Comparison of ENCODE assay signal across 7 mouse cellular contexts in genomic region chr1:180283813-180284768, GRCm38 (mm10). TPM values are rescaled to one million over a fixed set of nuclear protein-coding genes. Genes with fewer than 3 reads are reported as not detected.
A peak's percentile ranks its signal among the peaks of the same experiment; 100 is the strongest.
DNase-seq lines count a peak whose midpoint lies in the region; ATAC-seq lines count a peak whose summit lies in the region.

No protein-coding gene starts in this region.

- ATAC-seq in embryonic facial prominence, embryonic 15.5 days (ENCODE audit: insufficient number of reproducible peaks, low FRiP score, low TSS enrichment, low read depth), result peak; percentile 23; the same call in 1 of the 2 replicates
- ATAC-seq in neural tube, embryonic 11.5 days (ENCODE audit: insufficient read depth, low FRiP score, low TSS enrichment), result peak; percentile 41; the same call in 1 of the 2 replicates

- WGBS in embryonic facial prominence, embryonic 15.5 days, result 25% methylated on average over 16 of the region's 16 CpGs
- WGBS in neural tube, embryonic 11.5 days, result 25% methylated on average over 16 of the region's 16 CpGs

- peak overlapping the region; percentile 34; the same call in 1 of the 2 replicates for H3K27ac ChIP-seq in embryonic facial prominence, embryonic 15.5 days (replicated peaks)
- H3K27ac ChIP-seq in neural tube, embryonic 11.5 days (ENCODE audit: low read depth, low read length), result 0 out of 2 replicates have a peak overlapping the region, but pooled peaks have one; percentile 44

- peaks cover 34% of the 10 kb centered on the region for H3K4me1 ChIP-seq in embryonic facial prominence, embryonic 15.5 days
- peaks cover 7% of the 10 kb centered on the region for H3K4me1 ChIP-seq in neural tube, embryonic 11.5 days (ENCODE audit: control insufficient read depth, insufficient read depth, low read length)

- no peaks in the 10 kb centered on the region for H3K27me3 ChIP-seq in embryonic facial prominence, embryonic 15.5 days
- no peaks in the 10 kb centered on the region for H3K27me3 ChIP-seq in neural tube, embryonic 11.5 days (ENCODE audit: control insufficient read depth, insufficient read depth, low read length)

- H3K9ac ChIP-seq in embryonic facial prominence, embryonic 15.5 days, result no peak overlapping the region
- peak overlapping the region; percentile 37 for H3K9ac ChIP-seq in neural tube, embryonic 11.5 days (ENCODE audit: low read length)

- no peak overlapping the region for H3K4me3 ChIP-seq in embryonic facial prominence, embryonic 15.5 days (replicated peaks)
- no peak overlapping the region for H3K4me3 ChIP-seq in neural tube, embryonic 11.5 days (ENCODE audit: low read depth, low read length)

- H3K4me2 ChIP-seq in embryonic facial prominence, embryonic 15.5 days (replicated peaks), result 0 out of 2 replicates have a peak overlapping the region, but pooled peaks have one; percentile 15
- no peak overlapping the region for H3K4me2 ChIP-seq in neural tube, embryonic 11.5 days (ENCODE audit: low read depth)

- H3K9me3 ChIP-seq in embryonic facial prominence, embryonic 15.5 days (replicated peaks), result no peaks in the 10 kb centered on the region
- no peaks in the 10 kb centered on the region for H3K9me3 ChIP-seq in neural tube, embryonic 11.5 days (ENCODE audit: control insufficient read depth, low read length)

- peak; percentile 52 to 60 for DNase-seq in right cerebral cortex, postnatal 10 days (ENCODE audit: low spot score in 2 of 2)
- DNase-seq in right cerebral cortex, adult 18-20 months, result no peak
- DNase-seq in kidney, adult 8-10 months, result peak; percentile 54 to 73
- peak; percentile 66 for DNase-seq in neural tube, embryonic 11.5 days (ENCODE audit: low spot score)
- DNase-seq in spleen, adult 12 weeks (ENCODE audit: low spot score), result no peak
- no peak for DNase-seq in left cerebral cortex, adult 9 months (ENCODE audit: low spot score in 2 of 2)

- no peaks in the 10 kb centered on the region for H3K36me3 ChIP-seq in embryonic facial prominence, embryonic 15.5 days
- H3K36me3 ChIP-seq in neural tube, embryonic 11.5 days (ENCODE audit: control insufficient read depth, insufficient read depth, low read length), result no peaks in the 10 kb centered on the region

RNA-seq across cellular contexts. Expression of gene Psen2, which starts 20.9 kb away (rescaled TPM):
- 22.3 and 24.6 TPM in 2 replicates for polyA plus RNA-seq in embryonic facial prominence, embryonic 15.5 days (2015; fragmentation: Nextera tagmentation; extraction: Ambion mirVana)
- 6.4 and 7.5 TPM in 2 replicates for polyA plus RNA-seq in neural tube, embryonic 11.5 days (2014; fragmentation: Nextera tagmentation; extraction: Ambion mirVana)

RNA-seq across cellular contexts. Expression of gene Itpkb, which starts 46.2 kb away (rescaled TPM):
- polyA plus RNA-seq in embryonic facial prominence, embryonic 15.5 days (2015; fragmentation: Nextera tagmentation; extraction: Ambion mirVana), result 12.3 and 13.5 TPM in 2 replicates
- polyA plus RNA-seq in neural tube, embryonic 11.5 days (2014; fragmentation: Nextera tagmentation; extraction: Ambion mirVana), result 2.6 and 2.8 TPM in 2 replicates

Comparison
In these comparisons a context has a peak if more than half of its experiments do, and no peak if none do; other contexts are left out.
1. DNase-seq: peak in right cerebral cortex, postnatal 10 days (2 of 2), kidney, adult 8-10 months (2 of 2) and neural tube, embryonic 11.5 days (single experiment); none in right cerebral cortex, adult 18-20 months (single experiment), spleen, adult 12 weeks (single experiment) and left cerebral cortex, adult 9 months (0 of 2).